ENCODE assay signal across 29 mouse cellular contexts in genomic region chr13:73236461-73236860, GRCm38 (mm10). TPM values are rescaled to one million over a fixed set of nuclear protein-coding genes. Genes with fewer than 3 reads are reported as not detected.
"Had no signal": no experiment of that assay in that cellular context is flagged by ENCODE, and none has a peak within 500 bp of the region (broad histone marks: within the 10 kb centered on the region; RNA-seq: fewer than 3 reads in every experiment).

No protein-coding gene starts in this region.

- H3K9me3 ChIP-seq: limb, embryonic 10.5 days; limb, embryonic 13.5 days; liver, embryonic 12.5 days; liver, embryonic 15.5 days; lung, embryonic 15.5 days; megakaryocyte, embryonic 14.5 days; midbrain, embryonic 12.5 days; neural tube, embryonic 13.5 days had no signal

- H3K4me1 ChIP-seq: limb, embryonic 13.5 days; liver, embryonic 12.5 days; liver, embryonic 15.5 days; lung, embryonic 15.5 days; megakaryocyte, embryonic 14.5 days had no signal

- H3K27ac ChIP-seq: kidney, postnatal 0 days; layer of hippocampus, adult 2 months; limb, embryonic 10.5 days; limb, embryonic 13.5 days; liver, embryonic 12.5 days; liver, embryonic 15.5 days; lung, embryonic 15.5 days; midbrain, embryonic 12.5 days; neural tube, embryonic 13.5 days; stomach, postnatal 0 days had no signal

- H3K36me3 ChIP-seq: limb, embryonic 10.5 days; limb, embryonic 13.5 days; liver, embryonic 12.5 days; liver, embryonic 15.5 days; lung, embryonic 15.5 days; midbrain, embryonic 12.5 days; neural tube, embryonic 13.5 days had no signal

- H3K4me2 ChIP-seq: limb, embryonic 13.5 days; liver, embryonic 12.5 days; liver, embryonic 15.5 days; lung, embryonic 15.5 days; midbrain, embryonic 12.5 days; neural tube, embryonic 13.5 days had no signal

- DNase-seq: kidney, adult 2 months; kidney, postnatal 25 days; layer of hippocampus, adult 9-11 months; liver; lung, adult 18-20 months; lung, postnatal 10 days; lung, postnatal 36 days; right cerebral cortex, adult 18-20 months; right cerebral cortex, postnatal 14 days; right cerebral cortex, postnatal 4 days; thymus, adult 18-20 months; thymus, postnatal 36 days had no signal

- H3K4me3 ChIP-seq: layer of hippocampus, adult 2 months; limb, embryonic 10.5 days; limb, embryonic 13.5 days; liver, embryonic 12.5 days; liver, embryonic 15.5 days; lung, embryonic 15.5 days; megakaryocyte, embryonic 14.5 days; midbrain, embryonic 12.5 days; neural tube, embryonic 13.5 days had no signal

- H3K9ac ChIP-seq: limb, embryonic 13.5 days; liver, embryonic 12.5 days; liver, embryonic 15.5 days; lung, embryonic 15.5 days; midbrain, embryonic 12.5 days; neural tube, embryonic 13.5 days had no signal

- ATAC-seq: intestine, postnatal 0 days; liver, embryonic 12.5 days had no signal

- H3K27me3 ChIP-seq: limb, embryonic 13.5 days; liver, embryonic 12.5 days; liver, embryonic 15.5 days; lung, embryonic 15.5 days; midbrain, embryonic 12.5 days; neural tube, embryonic 13.5 days had no signal

RNA-seq across cellular contexts. Expression of gene Irx4, which starts 23.8 kb away (rescaled TPM):
- total RNA-seq: layer of hippocampus, adult 2 months; layer of hippocampus, postnatal 25 days; left cerebral cortex, adult 18-20 months; left cerebral cortex, postnatal 25 days had no signal
- polyA plus RNA-seq: liver, embryonic 15.5 days; stomach, embryonic 14.5 days; stomach, postnatal 0 days; urinary bladder, adult 2 months had no signal
